Mouse (Mus musculus) ovary, adult 2 months (tissue): ENCODE measurements around the gene Pzp. TPM values are rescaled to one million over a fixed set of nuclear protein-coding genes. Genes with fewer than 3 reads are reported as not detected.

Experiments
- polyA plus RNA-seq: library from polyadenylated mRNA; depleted of rRNA; stranded (reverse); fragments of >200 nt; gene quantifications from 2 replicates; pipeline ENCODE4 v1.2.3, GENCODE M21; 2012; rRNA removed

Pzp gene
- polyA plus RNA-seq: 0.26 and 0.50 TPM in 2 replicates

GRCm38 (mm10) chr6:128526601-128527000 lies at the start of gene Pzp:
TSS of gene Pzp (minus strand) at chr6:128526720.

DNA sequence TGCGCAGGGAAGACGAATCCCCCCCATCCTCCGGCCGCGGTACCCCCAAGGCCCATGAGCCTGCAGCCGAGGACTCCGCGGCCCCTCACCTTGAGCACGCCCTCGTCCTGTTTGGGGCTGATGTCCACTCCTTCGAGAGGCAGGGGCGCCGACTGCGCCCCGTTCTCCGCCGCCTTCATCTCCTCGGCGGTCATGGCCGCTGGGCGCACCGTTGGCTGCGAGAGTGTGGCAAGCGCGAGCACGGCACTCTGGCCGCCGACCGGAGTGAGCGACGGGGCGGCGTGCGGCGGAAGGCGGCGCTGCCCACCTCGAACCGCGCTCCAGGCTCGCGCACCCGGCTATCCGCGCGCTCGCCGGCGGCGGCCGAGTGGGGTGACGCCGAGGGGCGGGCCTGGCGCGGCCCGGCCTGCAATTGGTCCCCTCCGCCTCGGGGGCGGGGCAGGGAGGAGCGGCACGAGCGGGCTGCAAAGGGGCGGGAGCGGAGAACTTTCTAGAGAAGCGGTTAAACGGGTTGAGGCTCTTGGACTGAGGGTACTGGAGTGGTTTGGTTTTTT lies 88.1 kb downstream of the Pzp start, which contains the start of gene Fkbp4:
Gene Fkbp4 (minus strand): TSS at position 361 of the 554 bp plus-strand sequence.

Other genes with a start within 250 kb of the Pzp start
- gene Tead4, start 225.9 kb downstream of the Pzp start, polyA plus RNA-seq: 1.0 and 2.4 TPM in 2 replicates
- gene Tulp3, start 170.9 kb downstream of the Pzp start, polyA plus RNA-seq: 33.6 and 35.2 TPM in 2 replicates
- 8.8 and 14.3 TPM in 2 replicates for gene Rhno1, start 163.8 kb downstream of the Pzp start, polyA plus RNA-seq
- gene Foxm1, start 163.8 kb downstream of the Pzp start, polyA plus RNA-seq: 16.4 and 22.9 TPM in 2 replicates
- 0.17 TPM in 1 of 2 replicates, not detected in the other for gene Tex52, start 151.3 kb downstream of the Pzp start, polyA plus RNA-seq
- not detected in 2 replicates for gene Gm44596, start 151.2 kb downstream of the Pzp start, polyA plus RNA-seq
- gene Nrip2, start 127.4 kb downstream of the Pzp start, polyA plus RNA-seq: 10.1 and 10.4 TPM in 2 replicates
- 25.7 and 39.0 TPM in 2 replicates for gene Itfg2, start 101.8 kb downstream of the Pzp start, polyA plus RNA-seq
- 216 and 278 TPM in 2 replicates for gene Fkbp4, start 88.0 kb downstream of the Pzp start, polyA plus RNA-seq
- 47.6 and 72.5 TPM in 2 replicates for gene A2ml1, start 54.9 kb upstream of the Pzp start, polyA plus RNA-seq
- 0.81 and 1.1 TPM in 2 replicates for gene Klrb1a, start 96.8 kb upstream of the Pzp start, polyA plus RNA-seq
- gene Clec2h, start 135.7 kb upstream of the Pzp start, polyA plus RNA-seq: 0.22 TPM in 1 of 2 replicates, not detected in the other
- gene Klrb1, start 196.3 kb upstream of the Pzp start, polyA plus RNA-seq: not detected in 2 replicates